Mouse (Mus musculus) left cerebral cortex, adult 2 months (tissue): ENCODE measurements around the gene 1600002K03Rik. TPM values are rescaled to one million over a fixed set of nuclear protein-coding genes. Genes with fewer than 3 reads are reported as not detected.

Experiments used
- DNase-seq, 2 experiments: peaks; one replicate each; pipeline ENCODE4 v3.0.0; 2021 to 2022; ENCODE audit warnings: low spot score in 2 of 2, mixed read lengths in 1 of 2; ENCODE audit errors: extremely low spot score in 1 of 2
- H3K27ac ChIP-seq: fragments of 200-600 bp; 2 replicates; pipeline ENCODE4 v1.8.1; 2022
- H3K4me3 ChIP-seq: fragments of 200-600 bp; 2 replicates; pipeline ENCODE4 v1.8.1; 2022
- CTCF ChIP-seq: fragments of 200-600 bp; IDR thresholded peaks from 2 replicates; pipeline ENCODE4 v1.8.1; 2022; ENCODE audit warnings: antibody characterized with exemption, mild to moderate bottlenecking, moderate library complexity
- intact Hi-C: fragments of 180-260 bp; cut with DNase I; formaldehyde crosslinking; loops from one replicate; pipeline ENCODE4 v1.15.1; 2025
- total RNA-seq, 2 experiments: library from RNA; stranded (reverse); gene quantifications; 2 replicates each; pipeline ENCODE4 v1.2.3; 2021

The 1600002K03Rik gene
- total RNA-seq, 2 experiments from 2014 or later: 6.0 to 8.1 TPM

GRCm38 (mm10) chr10:80142530-80142925, 30.2 kb upstream of the 1600002K03Rik start:
- no peak for DNase-seq
- intact Hi-C loops: no loop called here

DNA sequence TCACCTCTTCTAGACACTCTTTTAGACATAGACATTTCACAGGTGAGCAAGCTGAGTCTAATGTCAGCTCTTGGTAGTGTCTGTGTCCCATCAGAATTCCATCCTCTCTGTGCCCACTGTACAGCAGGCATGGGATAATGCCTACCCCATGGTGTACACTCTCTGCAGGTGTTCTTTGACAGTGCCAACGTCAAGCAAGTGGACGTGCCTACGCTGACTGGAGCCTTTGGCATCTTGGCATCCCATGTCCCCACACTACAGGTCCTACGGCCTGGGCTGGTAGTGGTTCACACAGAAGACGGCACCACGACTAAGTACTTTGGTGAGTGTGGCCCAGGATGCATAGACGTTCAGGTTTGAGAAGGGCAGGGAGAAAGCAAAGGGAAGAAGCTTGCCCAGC, 29.1 kb upstream of the 1600002K03Rik start:
- DNase-seq: no peak
- intact Hi-C loops: no loop called here
- H3K4me3 ChIP-seq: peak overlapping the region; percentile 68
- TF ChIP-seq CTCF: no peak
- no peak overlapping the region for H3K27ac ChIP-seq

More at GRCm38 (mm10) chr10:80142530-80142925, 30.2 kb upstream of the 1600002K03Rik start:
- no peak for TF ChIP-seq CTCF
- peak overlapping the region; percentile 96 for H3K27ac ChIP-seq
- H3K4me3 ChIP-seq: peak overlapping the region; percentile 68

GRCm38 (mm10) chr10:80144159-80144558, 28.6 kb upstream of the 1600002K03Rik start:
- Histone ChIP-seq H3K27ac (no peak overlapping the region), H3K4me3 (peak overlapping the region; percentile 68; the same call in 1 of the 2 replicates)
- no peak for TF ChIP-seq CTCF
- intact Hi-C loops: no loop called here
- DNase-seq: no peak

DNA sequence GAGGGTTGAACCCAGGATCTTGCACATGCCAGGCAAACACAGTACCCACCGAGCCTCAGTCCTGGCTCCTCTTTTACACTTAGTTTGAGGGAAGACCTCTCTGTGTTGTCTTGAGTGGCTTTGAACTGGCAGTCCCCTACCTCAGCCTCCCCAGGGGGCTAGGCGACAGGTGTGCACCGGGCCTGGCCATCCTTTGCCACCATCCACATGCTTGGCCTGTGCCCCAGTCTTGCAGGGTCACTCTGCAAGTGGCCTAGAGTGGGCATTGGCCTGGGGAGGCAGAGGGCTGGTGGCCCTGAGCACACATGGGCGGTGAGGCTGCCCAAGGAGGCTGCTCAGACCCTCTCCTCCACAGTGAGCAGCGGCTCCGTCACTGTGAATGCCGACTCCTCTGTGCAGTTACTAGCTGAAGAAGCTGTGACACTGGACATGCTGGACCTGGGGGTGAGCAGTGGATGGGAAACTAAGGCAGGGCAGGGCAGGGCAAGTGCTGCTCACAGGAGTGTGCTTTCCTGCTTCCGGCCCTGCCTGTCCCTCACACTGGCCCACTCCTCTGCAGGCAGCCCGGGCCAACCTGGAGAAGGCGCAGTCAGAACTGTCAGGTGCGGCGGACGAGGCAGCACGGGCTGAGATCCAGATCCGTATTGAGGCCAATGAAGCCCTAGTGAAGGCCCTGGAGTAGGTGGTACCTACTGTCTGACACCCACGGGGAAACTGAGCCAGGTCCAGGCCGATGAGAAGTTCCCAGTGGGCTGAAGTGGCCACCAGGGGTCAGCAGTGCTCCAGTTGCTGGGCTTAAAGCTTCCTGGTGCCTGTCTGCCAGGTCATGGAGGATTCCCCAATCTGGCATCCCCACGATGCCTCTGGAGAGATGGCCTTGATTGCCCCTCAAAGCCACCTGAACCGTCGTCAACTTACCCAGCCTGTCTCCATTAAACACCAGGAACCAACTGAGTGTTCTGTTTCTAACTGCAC, 27.6 kb upstream of the 1600002K03Rik start:
- intact Hi-C loops: no loop called here
- DNase-seq: peak in 1 of 2 experiments; percentile 74
- TF ChIP-seq CTCF: peak; percentile 84
- peak overlapping the region; percentile 14; the same call in 1 of the 2 replicates for H3K4me3 ChIP-seq
- H3K27ac ChIP-seq: peak overlapping the region; percentile 76

GRCm38 (mm10) chr10:80145896-80146295, 26.8 kb upstream of the 1600002K03Rik start:
- Histone ChIP-seq H3K4me3 (no peak overlapping the region), H3K27ac (peak overlapping the region; percentile 76)
- intact Hi-C loops: no loop called here
- peak in 1 of 2 experiments; percentile 36 for DNase-seq
- TF ChIP-seq CTCF: no peak

DNA sequence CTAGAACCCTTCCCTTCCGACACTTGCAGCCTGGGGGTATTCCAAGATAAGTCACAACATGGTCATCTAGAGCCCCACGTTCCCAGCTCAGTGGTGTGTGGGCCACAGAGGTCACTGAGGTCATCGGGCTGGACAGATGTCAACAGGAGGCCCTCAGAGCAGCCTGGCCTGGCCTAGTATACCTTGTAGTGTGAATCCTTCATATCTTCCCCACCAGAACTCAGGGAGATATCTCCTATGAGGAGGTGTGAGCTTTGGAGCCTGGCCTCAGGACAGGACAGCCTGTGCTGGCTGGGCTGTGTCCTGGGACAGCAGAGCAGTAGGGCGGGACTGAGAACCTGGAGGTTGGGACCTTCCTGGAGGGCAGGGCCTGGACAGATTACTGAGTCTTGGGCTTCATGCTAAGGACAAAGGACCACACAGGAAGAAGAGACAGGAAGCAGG, 26.2 kb upstream of the 1600002K03Rik start:
- no peak for TF ChIP-seq CTCF
- peak overlapping the region; percentile 76; the same call in 1 of the 2 replicates for H3K27ac ChIP-seq
- intact Hi-C loops: no loop called here
- no peak overlapping the region for H3K4me3 ChIP-seq
- DNase-seq: no peak

DNA sequence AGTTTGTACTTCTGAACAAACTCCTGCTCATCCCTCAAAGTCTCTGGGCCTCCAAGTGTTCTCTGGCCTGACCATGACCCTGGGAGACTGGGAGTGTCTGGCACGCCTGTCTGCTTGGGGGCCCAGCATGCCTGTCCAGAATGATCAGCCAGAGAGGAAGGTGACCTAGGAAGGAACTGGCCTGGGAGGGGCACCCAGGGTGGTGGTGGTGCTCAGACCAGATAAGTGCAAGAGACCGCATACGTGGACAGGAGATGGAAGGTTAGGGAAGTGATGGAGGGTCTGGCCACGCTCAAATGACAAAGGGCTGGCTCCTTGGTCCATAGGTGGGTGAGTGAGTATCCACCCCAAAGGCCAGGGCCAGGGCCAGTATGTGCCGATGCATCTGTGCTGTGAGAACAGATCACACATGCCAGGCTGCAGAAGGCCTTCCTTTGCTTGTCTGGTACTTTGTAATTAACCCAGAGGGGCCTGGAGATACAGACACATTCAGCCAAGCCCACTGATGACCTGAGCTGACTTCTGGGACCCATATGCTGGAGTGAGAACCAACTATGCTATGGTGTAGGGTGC, 25.5 kb upstream of the 1600002K03Rik start:
- intact Hi-C loops: no loop called here
- TF ChIP-seq CTCF: no peak
- Histone ChIP-seq H3K4me3 (peak overlapping the region; percentile 95), H3K27ac (peak overlapping the region; percentile 100)
- peak in 1 of 2 experiments; percentile 24 for DNase-seq

- Histone ChIP-seq H3K4me3 (peak within 1 kb of the TSS; percentile 95), H3K27ac (peak within 1 kb of the TSS; percentile 100)
- intact Hi-C loops: no loop called here
- peak; percentile 57 for TF ChIP-seq CTCF
- peak; percentile 75 to 77 for DNase-seq
Observed at GRCm38 (mm10) chr10:80147719-80148601, 24.8 kb upstream of the 1600002K03Rik start, which contains the start of gene Midn. Gene Midn, plus strand, starts transcription at chr10:80148272.

GRCm38 (mm10) chr10:80148610-80149290, 24.0 kb upstream of the 1600002K03Rik start:
- Histone ChIP-seq H3K4me3 (peak overlapping the region; percentile 95), H3K27ac (peak overlapping the region; percentile 100)
- TF ChIP-seq CTCF: peak; percentile 73
- intact Hi-C loops: loop anchor here (1.0 kb wide), 1 partner anchor 17 kb away; the partner anchor contains the start of gene Cirbp
- DNase-seq: peak; percentile 95 to 96
